Mouse (Mus musculus) heart, adult 2 months (tissue): ENCODE results near the gene Kif13a.

Experiments
- CTCF ChIP-seq: fragments of 200-600 bp; IDR thresholded peaks from 2 replicates; pipeline ENCODE4 v1.8.1; 2022; ENCODE audit warnings: antibody characterized with exemption, mild to moderate bottlenecking, moderate library complexity
- POLR2A ChIP-seq: fragments of 200-500 bp; IDR thresholded peaks from 2 replicates; pipeline ENCODE4 v1.6.1; 2011; ENCODE audit warnings: mild to moderate bottlenecking, low read depth, low read length, control low read depth; ENCODE audit not compliant: insufficient read depth

- TF ChIP-seq POLR2A (no peak), CTCF (no peak)
Measured at GRCm38 (mm10) chr13:46742367-46742766, 187.3 kb downstream of the Kif13a start.
